Mouse (Mus musculus) lung, adult 2 months (tissue): ENCODE data around the gene Dvl2. TPM values are rescaled to one million over a fixed set of nuclear protein-coding genes. Genes with fewer than 3 reads are reported as not detected.
A peak's percentile ranks its signal among the peaks of the same experiment; 100 is the strongest.
"Not testable (repeated sequence)": the region's sequence is repeated elsewhere in the genome, so short reads cannot be mapped to it uniquely, and the experiment has no call there.

Experiments used
- DNase-seq: peaks from one replicate; pipeline ENCODE4 v3.0.0; 2022
- H3K4me1 ChIP-seq: fragments of 200-500 bp; 2 replicates; pipeline ENCODE4 v1.6.1; 2011; ENCODE audit warnings: low read length; ENCODE audit not compliant: control insufficient read depth, insufficient read depth
- H3K4me3 ChIP-seq: fragments of 200-500 bp; replicated peaks from 2 replicates; pipeline ENCODE3; 2011; ENCODE audit warnings: low read depth, mild to moderate bottlenecking, control low read depth, low read length; ENCODE audit errors: extremely low read depth
- CTCF ChIP-seq: fragments of 200-500 bp; IDR thresholded peaks from 2 replicates; pipeline ENCODE4 v1.5.1; 2011; ENCODE audit warnings: mild to moderate bottlenecking, low read length, control low read depth; ENCODE audit not compliant: insufficient read depth
- POLR2A ChIP-seq: fragments of 200-500 bp; IDR thresholded peaks from 2 replicates; pipeline ENCODE4 v1.6.1; 2011; ENCODE audit warnings: low read depth, mild to moderate bottlenecking, control low read depth, low read length, borderline replicate concordance; ENCODE audit errors: extremely low read depth
- WGBS: fragments of 180-500 bp; shearing (Covaris S2); methylation state at CpG from one replicate; pipeline ENCODE4 v1.1.7; 2018; 5-methylcytosine and 5-hydroxymethylcytosine counted together
- polyA plus RNA-seq: library from polyadenylated mRNA; depleted of rRNA; stranded (reverse); fragments of >200 nt; gene quantifications from 2 replicates; pipeline ENCODE4 v1.2.3, GENCODE M21; 2012; rRNA removed

Dvl2 gene
- 16.7 and 20.8 TPM in 2 replicates for polyA plus RNA-seq

DNA sequence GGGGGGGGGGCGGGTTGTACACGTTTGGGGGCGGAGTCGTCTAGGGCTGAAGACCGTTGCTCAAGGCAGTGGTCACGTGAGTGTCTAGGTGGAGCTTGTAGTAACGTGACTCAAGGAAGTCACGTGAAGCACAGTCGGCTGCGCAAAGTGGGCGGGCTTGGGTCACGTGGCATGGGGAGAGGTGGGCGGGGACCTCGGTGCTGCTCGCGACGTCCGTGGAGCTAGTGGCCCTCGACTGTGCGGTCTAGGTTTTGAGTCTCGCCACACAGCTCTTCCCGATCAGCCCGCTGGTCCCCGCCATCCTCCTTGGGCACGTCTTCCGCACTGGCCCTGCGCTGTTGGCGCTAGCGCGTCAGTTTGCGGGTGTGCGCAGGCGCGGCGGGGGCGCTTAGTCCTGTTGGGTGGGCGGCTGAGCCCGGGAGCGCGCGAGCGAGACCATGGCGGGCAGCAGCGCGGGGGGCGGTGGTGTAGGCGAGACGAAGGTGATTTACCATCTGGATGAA lies at the start of gene Dvl2:
TSS of gene Dvl2 (plus strand) at position 200 of the 503 bp plus-strand sequence.
- TF ChIP-seq CTCF, result no peak
- peak; percentile 97 for TF ChIP-seq POLR2A
- Histone ChIP-seq H3K4me3 (peak within 1 kb of the TSS; percentile 90), H3K4me1 (peaks cover 9% of the 10 kb centered on the region)
- WGBS, result 1% methylated on average over 48 of the region's 48 CpGs
- peak; percentile 80 for DNase-seq

DNA sequence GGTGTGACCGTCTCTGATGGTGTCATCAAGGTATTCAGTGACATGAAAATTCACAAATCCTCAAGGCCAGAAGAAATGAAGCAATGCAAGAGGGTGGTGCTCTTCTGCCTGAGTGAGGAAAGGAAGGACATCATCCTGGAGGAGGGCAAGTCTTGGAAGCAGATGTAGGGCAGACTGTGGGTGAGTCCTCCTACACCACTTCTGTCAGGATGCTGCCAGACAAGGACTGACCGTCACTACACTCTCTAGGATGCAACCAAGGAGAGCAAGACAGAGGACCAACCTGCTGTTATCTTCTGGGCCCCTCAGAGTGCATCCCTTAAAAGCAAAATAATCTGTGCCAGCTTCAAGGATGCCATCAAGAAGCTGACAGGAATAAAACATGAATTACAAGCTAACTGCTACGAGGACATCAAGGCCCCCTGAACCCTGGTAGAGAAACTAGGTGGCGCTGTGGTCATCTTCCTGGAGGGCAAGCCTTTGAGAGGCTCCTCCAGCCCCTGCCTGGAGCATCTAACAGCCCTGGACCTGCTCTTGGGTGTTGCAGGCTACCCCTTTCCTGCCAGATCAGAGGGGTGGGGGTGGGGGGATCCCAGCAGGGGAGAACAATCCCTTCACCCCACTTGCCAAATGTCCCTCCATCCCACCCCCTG lies 49.5 kb upstream of the Dvl2 start:
- peaks cover 7% of the 10 kb centered on the region for H3K4me1 ChIP-seq
- TF ChIP-seq POLR2A (no peak), CTCF (0 out of 2 replicates have a peak, but pooled peaks have one; percentile 6)
- no peak for DNase-seq
- WGBS, result 39% methylated on average over 4 of the region's 4 CpGs
- no peak overlapping the region for H3K4me3 ChIP-seq

DNA sequence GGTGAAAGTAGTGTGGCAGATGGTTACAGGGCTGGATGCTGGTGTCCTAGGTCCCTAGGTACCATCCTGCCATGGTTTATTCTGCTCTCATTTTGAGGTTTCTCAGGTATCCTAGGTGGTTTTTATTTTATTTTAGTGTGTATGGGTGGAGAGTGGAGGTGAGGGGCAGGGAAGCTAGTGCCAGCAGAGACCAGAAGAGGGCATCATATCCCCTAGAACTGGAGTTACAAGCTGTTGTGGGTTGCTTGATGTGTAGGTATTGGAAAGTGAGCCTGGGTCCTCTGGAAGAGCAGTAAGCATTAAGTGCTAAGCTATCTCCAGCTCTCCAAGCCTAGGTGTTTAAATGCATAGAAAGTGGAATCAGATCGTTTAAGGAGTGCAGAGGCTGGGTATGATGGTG lies 48.1 kb upstream of the Dvl2 start:
- TF ChIP-seq CTCF (0 out of 2 replicates have a peak, but pooled peaks have one; percentile 8), POLR2A (no peak)
- no peak for DNase-seq
- 39% methylated on average over 1 of the region's 1 CpGs for WGBS
- peaks cover 7% of the 10 kb centered on the region for H3K4me1 ChIP-seq
- no peak overlapping the region for H3K4me3 ChIP-seq

DNA sequence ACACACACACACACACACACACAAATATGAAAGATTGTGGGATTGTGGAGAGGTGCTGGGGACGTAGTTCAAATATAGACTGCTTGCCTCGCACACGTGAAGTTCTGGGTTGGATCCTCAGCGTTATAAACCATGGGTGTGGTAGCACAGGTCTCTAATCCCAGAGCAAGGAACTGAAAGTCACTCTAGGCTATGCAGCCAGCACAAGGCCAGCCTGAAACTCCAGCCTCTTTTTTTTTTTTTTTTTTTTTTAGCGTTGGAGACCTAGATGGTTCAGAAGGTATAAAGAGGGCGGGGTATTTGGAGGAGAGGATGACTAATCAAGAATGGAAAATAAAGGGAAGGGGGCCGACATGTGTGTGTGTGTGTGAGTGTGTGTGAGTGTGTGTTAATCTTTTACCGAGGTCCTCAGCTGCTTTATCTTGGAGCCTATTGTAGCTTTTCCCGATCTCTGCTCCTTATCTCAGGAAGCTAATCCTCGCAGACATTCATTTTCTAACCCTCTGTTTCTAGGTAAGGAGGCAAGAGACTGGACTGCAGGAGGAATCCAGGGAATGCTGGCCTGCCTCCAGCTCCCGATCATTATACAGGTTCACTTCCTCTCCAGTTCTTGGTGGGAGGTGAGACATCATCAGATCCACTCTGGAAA lies 47.0 kb upstream of the Dvl2 start:
- no peak for DNase-seq
- Histone ChIP-seq H3K4me3 (no peak overlapping the region), H3K4me1 (peaks cover 4% of the 10 kb centered on the region)
- WGBS, result 31% methylated on average over 11 of the region's 11 CpGs
- TF ChIP-seq CTCF (no peak), POLR2A (no peak)

DNA sequence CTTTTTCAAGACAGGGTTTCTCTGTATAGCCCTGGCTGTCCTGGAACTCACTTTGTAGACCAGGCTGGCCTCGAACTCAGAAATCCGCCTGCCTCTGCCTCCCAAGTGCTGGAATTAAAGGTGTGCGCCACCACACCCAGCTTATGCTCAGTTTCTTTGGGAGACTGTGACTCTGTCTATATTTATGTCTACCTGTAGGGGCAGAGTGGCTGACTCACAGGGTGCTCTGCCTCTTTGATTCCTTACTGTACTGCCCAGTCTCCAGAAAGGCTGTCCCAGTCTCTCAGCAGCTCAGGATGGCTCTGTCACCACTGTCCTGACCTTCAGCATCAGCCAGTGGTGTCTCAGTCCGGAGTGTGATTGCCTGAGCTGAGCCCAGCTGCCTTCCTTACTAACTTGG lies 44.8 kb upstream of the Dvl2 start:
- WGBS, result 70% methylated on average over 4 of the region's 4 CpGs
- DNase-seq, H3K4me1 ChIP-seq, H3K4me3 ChIP-seq: not testable (repeated sequence)

DNA sequence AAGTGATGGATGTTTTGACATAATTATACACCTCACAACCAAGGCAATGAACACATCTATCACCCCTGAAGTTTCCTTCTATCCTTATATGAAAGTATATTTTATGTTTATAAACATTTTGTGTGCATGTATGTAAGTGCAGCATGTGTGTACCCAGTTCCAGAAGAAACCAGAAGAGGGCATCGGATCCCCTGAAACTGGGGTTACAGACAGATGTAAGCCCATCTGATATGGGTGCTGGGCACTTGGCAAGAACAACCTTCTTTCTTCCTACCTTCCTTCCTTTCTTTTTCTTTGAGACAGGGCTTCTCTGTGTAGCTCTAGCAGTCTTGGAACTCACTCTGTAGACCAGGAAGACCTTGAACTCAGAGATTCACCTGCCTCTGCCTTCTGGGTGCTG lies 44.2 kb upstream of the Dvl2 start:
- Histone ChIP-seq H3K4me3 (no peak overlapping the region), H3K4me1 (no peaks in the 10 kb centered on the region)
- TF ChIP-seq POLR2A, result no peak
- TF ChIP-seq CTCF, result no peak
- DNase-seq, result no peak
- 72% methylated on average over 1 of the region's 1 CpGs for WGBS

DNA sequence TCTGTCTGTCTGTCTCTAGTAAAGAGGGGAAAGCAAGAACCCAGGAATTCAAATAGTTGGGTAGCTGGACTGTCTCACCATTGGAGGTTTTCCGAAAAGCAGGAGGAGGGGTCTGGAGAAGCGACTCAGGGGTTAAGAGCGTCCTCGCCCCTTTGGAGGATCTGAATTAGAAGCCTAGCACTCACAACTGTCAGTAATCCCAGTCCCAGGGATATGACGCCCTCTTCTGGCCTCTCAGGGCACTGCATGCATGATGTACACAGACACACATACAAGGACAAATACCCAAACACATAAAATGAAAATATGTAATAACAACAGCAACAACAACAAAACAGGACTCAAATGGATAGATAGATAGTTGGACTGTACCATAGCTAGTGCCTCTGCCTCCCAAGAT lies 39.8 kb upstream of the Dvl2 start:
- WGBS, result 32% methylated on average over 5 of the region's 5 CpGs
- Histone ChIP-seq H3K4me3 (no peak overlapping the region), H3K4me1 (no peaks in the 10 kb centered on the region)
- no peak for DNase-seq
- 0 out of 2 replicates have a peak, but pooled peaks have one; percentile 12 for TF ChIP-seq CTCF
- TF ChIP-seq POLR2A, result no peak

DNA sequence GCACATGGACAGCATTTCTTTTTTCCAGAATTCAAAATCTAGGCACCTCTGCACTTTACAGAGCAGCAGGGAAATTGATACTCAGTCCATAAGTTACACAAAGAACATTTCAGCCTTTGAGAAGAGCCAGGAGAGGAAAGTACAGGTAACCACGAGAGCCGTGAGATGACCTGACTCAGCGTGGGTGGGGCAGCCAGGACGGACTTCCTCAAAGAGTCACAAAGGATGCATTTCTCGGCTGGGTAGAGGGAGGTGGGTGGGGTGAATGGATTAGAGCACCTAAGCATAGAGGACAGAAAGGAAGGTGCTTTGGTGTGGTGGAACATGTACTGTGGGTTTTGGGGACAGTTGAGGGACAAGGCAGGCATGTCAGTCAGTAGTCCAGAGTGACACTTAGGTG lies 38.6 kb upstream of the Dvl2 start:
- WGBS, result 21% methylated on average over 5 of the region's 5 CpGs
- Histone ChIP-seq H3K4me3 (no peak overlapping the region), H3K4me1 (peaks cover 2% of the 10 kb centered on the region)
- no peak for DNase-seq
- no peak for TF ChIP-seq POLR2A
- no peak for TF ChIP-seq CTCF

DNA sequence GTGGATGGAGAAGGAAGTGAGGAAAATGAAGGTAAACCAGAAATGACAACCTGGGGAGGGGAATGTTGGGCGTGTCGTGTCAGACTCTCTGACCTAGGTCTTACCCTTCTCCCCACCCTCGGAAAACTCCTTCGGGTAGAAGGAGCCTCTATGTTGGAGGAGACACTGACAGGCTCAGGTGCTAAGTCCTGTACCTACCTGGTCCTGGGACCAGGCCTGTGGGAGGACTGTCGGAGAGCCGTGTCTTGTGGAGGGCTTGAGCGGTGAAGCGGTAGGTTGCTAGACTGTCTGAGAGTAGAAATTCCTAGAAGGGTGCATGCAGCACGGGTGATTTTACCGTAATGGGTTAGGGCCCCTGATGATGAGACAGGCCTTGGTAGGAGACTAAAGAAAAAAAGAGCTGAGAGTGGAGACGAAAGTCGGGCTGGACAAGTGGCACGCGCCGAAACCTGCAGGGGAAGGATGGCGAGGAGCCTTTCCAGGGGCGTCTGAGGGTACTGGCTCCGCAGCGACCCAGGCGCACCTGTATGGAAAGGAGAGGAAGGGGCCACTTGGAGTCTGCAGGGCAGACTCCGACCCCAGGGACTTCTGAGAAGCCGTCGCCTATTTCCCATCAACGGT lies 35.6 kb upstream of the Dvl2 start, which contains the start of gene Cldn7:
TSS of gene Cldn7 (plus strand) at position 130 of the 621 bp plus-strand sequence.
- 19% methylated on average over 24 of the region's 24 CpGs for WGBS
- TF ChIP-seq CTCF (no peak), POLR2A (no peak)
- peak within 1 kb of the TSS; percentile 40 for H3K4me3 ChIP-seq

More for the DNA sequence above, 35.6 kb upstream of the Dvl2 start, which contains the start of gene Cldn7:
- DNase-seq, result no peak
- peaks cover 3% of the 10 kb centered on the region for H3K4me1 ChIP-seq
